Mouse (Mus musculus): ENCODE measurements around the gene Nfatc2. TPM values are rescaled to one million over a fixed set of nuclear protein-coding genes. Genes with fewer than 3 reads are reported as not detected.

Gene Nfatc2
- polyA plus RNA-seq (2012; rRNA removed): 3.3 and 3.6 TPM in 2 replicates

GRCm38 (mm10) chr2:168601491-168602386 is at the start of gene Nfatc2:
TSS of gene Nfatc2 (minus strand) at chr2:168601657.

Other genes with a start within 250 kb of the Nfatc2 start
- 276 and 291 TPM in 2 replicates for gene Atp9a, start 140.8 kb upstream of the Nfatc2 start, polyA plus RNA-seq (2012; rRNA removed)
- 0.23 TPM in 2 replicates for gene Sall4, start 166.3 kb upstream of the Nfatc2 start, polyA plus RNA-seq (2012; rRNA removed)